Mouse (Mus musculus): Measurements from ENCODE around the gene Tmem141.

- TF ChIP-seq CTCF (IDR thresholded peaks at IDR 0.05) (no peak), EP300 (IDR thresholded peaks at IDR 0.05) (no peak)
These were observed 33.4 kb downstream of the Tmem141 start for GRCm38 (mm10) chr2:25588227-25588907.

All from lung, postnatal 0 days (tissue).